Comparison of ENCODE assay signal across 23 mouse cellular contexts in the genomic region with DNA sequence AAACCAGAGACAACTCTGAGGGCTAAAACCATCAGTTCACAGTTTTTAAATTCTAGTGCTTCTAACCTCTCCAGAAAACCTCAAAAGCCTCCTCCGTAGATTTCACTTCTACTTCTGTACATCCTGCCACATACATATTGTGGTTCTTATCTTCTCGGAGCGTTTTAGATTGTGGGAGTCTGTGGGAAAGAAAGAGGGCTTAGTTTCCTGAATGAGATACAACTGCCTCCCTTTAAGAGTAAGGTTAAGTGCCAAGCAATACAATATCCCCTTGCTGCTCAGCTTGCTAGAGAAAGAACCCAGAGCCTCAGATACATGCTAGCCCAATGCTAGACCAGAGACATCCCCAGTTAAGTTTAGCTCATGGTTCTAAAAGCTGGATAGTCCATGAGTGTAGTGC. TPM values are rescaled to one million over a fixed set of nuclear protein-coding genes. Genes with fewer than 3 reads are reported as not detected.
A peak's percentile ranks its signal among the peaks of the same experiment; 100 is the strongest.
DNase-seq lines count a peak whose midpoint lies in the region; ATAC-seq and TF ChIP-seq lines count a peak whose summit lies in the region.
"Had no signal": no experiment of that assay in that cellular context is flagged by ENCODE, and none has a peak within 500 bp of the region (broad histone marks: within the 10 kb centered on the region; RNA-seq: fewer than 3 reads in every experiment).

No protein-coding gene starts in this region.

- no peak overlapping the region for H3K4me3 ChIP-seq in MEL (ENCODE audit: control insufficient read depth in 1 of 2, insufficient read depth in 1 of 2, low read depth in 2 of 2, low read length in 2 of 2)
- H3K4me3 ChIP-seq in kidney, embryonic 14.5 days (ENCODE audit: low read length), result no peak overlapping the region
- H3K4me3 ChIP-seq in lung, postnatal 0 days (ENCODE audit: low read depth, low read length), result no peak overlapping the region
- H3K4me3 ChIP-seq: embryonic facial prominence, embryonic 12.5 days; embryonic facial prominence, embryonic 15.5 days; heart, adult 2 months; hindbrain, embryonic 10.5 days; hindbrain, embryonic 13.5 days had no signal

- no peaks in the 10 kb centered on the region for H3K79me2 ChIP-seq in MEL (ENCODE audit: control insufficient read depth, insufficient read depth, low read length, poor library complexity)

- TF ChIP-seq EP300 in MEL (IDR thresholded peaks at IDR 0.05; ENCODE audit: low read depth in 1 of 2, low read length in 2 of 2), result peak; percentile 79 to 82
- TF ChIP-seq EP300 in lung, postnatal 0 days (IDR thresholded peaks at IDR 0.05), result no peak

- ATAC-seq in hematopoietic stem cell, adult 5-6 weeks (replicated peaks in 1 of 2; ENCODE audit: insufficient read depth in 1 of 2, low FRiP score in 2 of 2, low TSS enrichment in 1 of 2, low read depth in 1 of 2, poor library complexity in 2 of 2, severe bottlenecking in 2 of 2), result peak; percentile 48 to 49; a peak in 1 of 4 replicates
- ATAC-seq in megakaryocyte-erythroid progenitor cell, adult 5-6 weeks (replicated peaks; ENCODE audit: low FRiP score, low TSS enrichment, poor library complexity, severe bottlenecking), result 0 out of 2 replicates have a peak, but pooled peaks have one; percentile 44
- ATAC-seq in kidney, embryonic 14.5 days (ENCODE audit: low FRiP score, low TSS enrichment), result no peak
- ATAC-seq in lung, postnatal 0 days, result no peak
- ATAC-seq: forebrain, embryonic 14.5 days; forebrain, postnatal 0 days; hindbrain, postnatal 0 days; Patski had no signal

- no peak for TF ChIP-seq RAD21 in MEL (IDR thresholded peaks at IDR 0.05; ENCODE audit: low read depth, low read length)

- peaks cover 14 to 21% of the 10 kb centered on the region in 2 experiments for H3K4me1 ChIP-seq in MEL (ENCODE audit: control insufficient read depth in 1 of 2, insufficient read depth in 2 of 2, low read length in 2 of 2)
- no peaks in the 10 kb centered on the region for H3K4me1 ChIP-seq in kidney, embryonic 14.5 days (ENCODE audit: control insufficient read depth, insufficient read depth, low read length)
- H3K4me1 ChIP-seq in lung, postnatal 0 days (ENCODE audit: insufficient read depth, low read depth, low read length), result no peaks in the 10 kb centered on the region
- H3K4me1 ChIP-seq: embryonic facial prominence, embryonic 12.5 days; embryonic facial prominence, embryonic 15.5 days; hindbrain, embryonic 10.5 days; hindbrain, embryonic 13.5 days had no signal

- H3K36me3 ChIP-seq in MEL (ENCODE audit: control insufficient read depth in 1 of 2, insufficient read depth in 2 of 2, low read length in 2 of 2), result peaks cover 23 to 39% of the 10 kb centered on the region in 2 experiments
- H3K36me3 ChIP-seq in kidney, embryonic 14.5 days (ENCODE audit: control insufficient read depth, insufficient read depth, low read length), result peaks cover 98% of the 10 kb centered on the region
- H3K36me3 ChIP-seq in lung, postnatal 0 days (ENCODE audit: insufficient read depth, low read length), result no peaks in the 10 kb centered on the region; the same call in 1 of the 2 replicates

- TF ChIP-seq POLR2A in MEL (IDR thresholded peaks at IDR 0.05; ENCODE audit: control insufficient read depth in 1 of 2, insufficient read depth in 1 of 2, low read depth in 1 of 2, low read length in 2 of 2, poor library complexity in 1 of 2), result no peak

- WGBS in kidney, embryonic 14.5 days, result 99% methylated on average over 3 of the region's 3 CpGs
- 83% methylated on average over 3 of the region's 3 CpGs for WGBS in lung, postnatal 0 days

- no peak for TF ChIP-seq CTCF in MEL (IDR thresholded peaks at IDR 0.05 in 2 of 3, conservative IDR thresholded peaks at IDR 0.05 in 1 of 3; ENCODE audit: control insufficient read depth in 1 of 3, insufficient read depth in 1 of 3, low read depth in 2 of 3, low read length in 3 of 3, poor library complexity in 1 of 3, severe bottlenecking in 1 of 3)
- no peak for TF ChIP-seq CTCF in lung, postnatal 0 days (IDR thresholded peaks at IDR 0.05)

- no peaks in the 10 kb centered on the region for H3K9me3 ChIP-seq in MEL (replicated peaks; ENCODE audit: insufficient read depth, low read length)
- H3K9me3 ChIP-seq in kidney, embryonic 14.5 days (ENCODE audit: control insufficient read depth, low read length), result no peaks in the 10 kb centered on the region
- H3K9me3 ChIP-seq in lung, postnatal 0 days (ENCODE audit: low read length), result no peaks in the 10 kb centered on the region
- H3K9me3 ChIP-seq: embryonic facial prominence, embryonic 12.5 days; embryonic facial prominence, embryonic 15.5 days; hindbrain, embryonic 10.5 days; hindbrain, embryonic 13.5 days had no signal

- DNase-seq in 416B (ENCODE audit: low read depth) (peak; percentile 86), MEL (ENCODE audit: low read depth, low spot score) (peak; percentile 80)
- DNase-seq in lung, postnatal 0 days (ENCODE audit: low spot score), result no peak
- no peak for DNase-seq in left cerebral cortex, adult 9 months (ENCODE audit: low spot score in 2 of 2)
- DNase-seq: adrenal gland, postnatal 10 days; adrenal gland, postnatal 36 days; cerebellum, adult 18-20 months; cerebellum, adult 9-10 months; cerebellum, postnatal 14 days; forebrain, postnatal 0 days; gastrocnemius, postnatal 25 days; heart, adult 2 months had no signal

- H3K27ac ChIP-seq in MEL (ENCODE audit: control insufficient read depth, low read depth, low read length), result peak overlapping the region; percentile 90
- H3K27ac ChIP-seq in kidney, embryonic 14.5 days (ENCODE audit: low read depth, low read length), result no peak overlapping the region
- H3K27ac ChIP-seq in lung, postnatal 0 days (ENCODE audit: low read length), result no peak overlapping the region
- H3K27ac ChIP-seq: embryonic facial prominence, embryonic 12.5 days; embryonic facial prominence, embryonic 15.5 days; heart, adult 2 months; hindbrain, embryonic 10.5 days; hindbrain, embryonic 13.5 days; hindbrain, postnatal 0 days had no signal

- H3K27me3 ChIP-seq in MEL (ENCODE audit: control insufficient read depth in 1 of 2, insufficient read depth in 2 of 2, low read length in 2 of 2), result no peaks in the 10 kb centered on the region
- H3K27me3 ChIP-seq in kidney, embryonic 14.5 days (ENCODE audit: control insufficient read depth, insufficient read depth, low read length), result no peaks in the 10 kb centered on the region
- H3K27me3 ChIP-seq in lung, postnatal 0 days (replicated peaks; ENCODE audit: insufficient read depth, low read length), result no peaks in the 10 kb centered on the region
- H3K27me3 ChIP-seq: embryonic facial prominence, embryonic 12.5 days; embryonic facial prominence, embryonic 15.5 days; hindbrain, embryonic 13.5 days; Patski had no signal

- no peak overlapping the region for H3K4me2 ChIP-seq in kidney, embryonic 14.5 days (replicated peaks; ENCODE audit: low read depth, low read length)
- H3K4me2 ChIP-seq in lung, postnatal 0 days (replicated peaks; ENCODE audit: low read depth, low read length), result no peak overlapping the region
- H3K4me2 ChIP-seq: embryonic facial prominence, embryonic 12.5 days; embryonic facial prominence, embryonic 15.5 days; heart, embryonic 11.5 days; hindbrain, embryonic 13.5 days had no signal

- H3K9ac ChIP-seq in MEL (ENCODE audit: control insufficient read depth, low read depth, low read length, poor library complexity, severe bottlenecking), result peak overlapping the region; percentile 34; the same call in 1 of the 2 replicates
- no peak overlapping the region for H3K9ac ChIP-seq in kidney, embryonic 14.5 days (ENCODE audit: low read depth, low read length)
- no peak overlapping the region for H3K9ac ChIP-seq in lung, postnatal 0 days (replicated peaks; ENCODE audit: low read depth)
- H3K9ac ChIP-seq: embryonic facial prominence, embryonic 12.5 days; embryonic facial prominence, embryonic 15.5 days; forebrain, postnatal 0 days; hindbrain, embryonic 13.5 days had no signal

TF ChIP-seq in MEL, 35 proteins besides CTCF, POLR2A, EP300 and RAD21 (continues in another document):
- TF ChIP-seq GATA1 (IDR thresholded peaks at IDR 0.05; ENCODE audit: low read depth, low read length) (peak; percentile 95), MAX (IDR thresholded peaks at IDR 0.05; ENCODE audit: low read length) (no peak), NELFE (IDR thresholded peaks at IDR 0.05; ENCODE audit: low read depth, low read length) (no peak), POLR2AphosphoS2 (IDR thresholded peaks at IDR 0.05; ENCODE audit: low read length) (no peak), USF2 (IDR thresholded peaks at IDR 0.05; ENCODE audit: borderline replicate concordance in 1 of 2, insufficient read depth in 1 of 2, low read depth in 1 of 2, low read length in 2 of 2) (no peak), TAL1 (IDR thresholded peaks at IDR 0.05; ENCODE audit: low read length) (no peak), MEF2A (IDR thresholded peaks at IDR 0.05; ENCODE audit: extremely low read depth, insufficient replicate concordance, low read depth, low read length, poor library complexity, severe bottlenecking) (no peak), TCF12 (IDR thresholded peaks at IDR 0.05; ENCODE audit: low read depth, low read length) (peak; percentile 65; the same call in 1 of the 2 replicates), TBP (IDR thresholded peaks at IDR 0.05; ENCODE audit: low read depth, low read length) (peak; percentile 96), MXI1 (IDR thresholded peaks at IDR 0.05; ENCODE audit: low read depth, low read length) (peak; percentile 60; the same call in 1 of the 2 replicates), ZKSCAN1 (IDR thresholded peaks at IDR 0.05; ENCODE audit: low read depth, low read length) (no peak)

RNA-seq across cellular contexts. Expression of a gene that starts 14.6 kb away (rescaled TPM):
- 37.5 and 54.3 TPM in 2 replicates for total RNA-seq in MEL (2012; rRNA removed)
- polyA plus RNA-seq in MEL (2012; ENCODE audit: insufficient read depth in 1 of 2, insufficient read length in 2 of 2, low read depth in 1 of 2, low replicate concordance in 2 of 2, missing spikeins in 1 of 2), result 100 to 1,000 TPM in 1 of 2 experiments, not detected in 1; 100 TPM
- total RNA-seq in hematopoietic stem cell, adult 5-6 weeks (2017), result 142 and 175 TPM in 2 replicates
- total RNA-seq in megakaryocyte-erythroid progenitor cell, adult 5-6 weeks (2014; fragmentation: Nextera tagmentation), result 54.7 and 95.0 TPM in 2 replicates
- total RNA-seq in megakaryocyte-erythroid progenitor cell, adult 5-6 weeks (2017), result 59.4 and 67.3 TPM in 2 replicates
- 94.6 and 128 TPM in 2 replicates for polyA plus RNA-seq in kidney, embryonic 14.5 days (2014; fragmentation: Nextera tagmentation; extraction: Ambion mirVana)
- polyA plus RNA-seq in lung, postnatal 0 days (2015; fragmentation: Nextera tagmentation; extraction: Ambion mirVana), result 7.7 and 11.0 TPM in 2 replicates

RNA-seq across cellular contexts. Expression of a gene that starts 17.7 kb away (rescaled TPM):
- total RNA-seq in MEL (2012; rRNA removed), result 13,843 and 15,045 TPM in 2 replicates
- polyA plus RNA-seq in MEL (2012; ENCODE audit: insufficient read depth in 1 of 2, insufficient read length in 2 of 2, low read depth in 1 of 2, low replicate concordance in 2 of 2, missing spikeins in 1 of 2), result 1,000 to 10,000 TPM in 1 of 2 experiments, not detected in 1; 9,058 TPM
- 4,785 and 5,477 TPM in 2 replicates for total RNA-seq in hematopoietic stem cell, adult 5-6 weeks (2017)
- total RNA-seq in megakaryocyte-erythroid progenitor cell, adult 5-6 weeks (2014; fragmentation: Nextera tagmentation), result 5,809 and 5,838 TPM in 2 replicates
- total RNA-seq in megakaryocyte-erythroid progenitor cell, adult 5-6 weeks (2017), result 6,867 and 6,903 TPM in 2 replicates
- 1,603 and 2,211 TPM in 2 replicates for polyA plus RNA-seq in kidney, embryonic 14.5 days (2014; fragmentation: Nextera tagmentation; extraction: Ambion mirVana)
- polyA plus RNA-seq in lung, postnatal 0 days (2015; fragmentation: Nextera tagmentation; extraction: Ambion mirVana), result 997 and 1,182 TPM in 2 replicates

Comparison
In these comparisons a context has a peak if more than half of its experiments do, and no peak if none do; other contexts are left out.
1. DNase-seq: peak in 416B (single experiment) and MEL (single experiment); none in lung, postnatal 0 days (single experiment) and left cerebral cortex, adult 9 months (0 of 2).
2. ATAC-seq: peak in hematopoietic stem cell, adult 5-6 weeks (2 of 2) and megakaryocyte-erythroid progenitor cell, adult 5-6 weeks (single experiment); none in kidney, embryonic 14.5 days (single experiment) and lung, postnatal 0 days (single experiment).